Mouse (Mus musculus) megakaryocyte-erythroid progenitor cell, adult 5-6 weeks (primary cell): Measurements from ENCODE around the gene Rbm43. TPM values are rescaled to one million over a fixed set of nuclear protein-coding genes. Genes with fewer than 3 reads are reported as not detected.
A peak's percentile ranks its signal among the peaks of the same experiment; 100 is the strongest.

Experiments used
- ATAC-seq: replicated peaks from 2 replicates; pipeline ENCODE4 v1.8.0; 2016; ENCODE audit warnings: mild to moderate bottlenecking, inconsistent platforms; ENCODE audit not compliant: severe bottlenecking, poor library complexity, low FRiP score, low TSS enrichment
- total RNA-seq, 2 experiments: library from RNA; stranded (forward) in 1 of 2; stranded (reverse) in 1 of 2; fragments of 200-1000, 215-1000 nt in 1 of 2; fragments of >200 nt in 1 of 2; fragmentation: Nextera tagmentation in 1 of 2; gene quantifications; 2 replicates each; pipeline ENCODE4 v1.2.3; 2014 to 2017

Gene Rbm43
- total RNA-seq (2014; fragmentation: Nextera tagmentation), result 82.4 and 84.5 TPM in 2 replicates
- total RNA-seq (2017), result 56.6 and 63.1 TPM in 2 replicates

- peak; percentile 71 for ATAC-seq
Observed at GRCm38 (mm10) chr2:51934574-51935334, at the start of gene Rbm43. TSS of gene Rbm43 (minus strand) at chr2:51935163.

GRCm38 (mm10) chr2:51982288-51982687 lies 47.3 kb upstream of the Rbm43 start:
- ATAC-seq, result peak; percentile 90

DNA sequence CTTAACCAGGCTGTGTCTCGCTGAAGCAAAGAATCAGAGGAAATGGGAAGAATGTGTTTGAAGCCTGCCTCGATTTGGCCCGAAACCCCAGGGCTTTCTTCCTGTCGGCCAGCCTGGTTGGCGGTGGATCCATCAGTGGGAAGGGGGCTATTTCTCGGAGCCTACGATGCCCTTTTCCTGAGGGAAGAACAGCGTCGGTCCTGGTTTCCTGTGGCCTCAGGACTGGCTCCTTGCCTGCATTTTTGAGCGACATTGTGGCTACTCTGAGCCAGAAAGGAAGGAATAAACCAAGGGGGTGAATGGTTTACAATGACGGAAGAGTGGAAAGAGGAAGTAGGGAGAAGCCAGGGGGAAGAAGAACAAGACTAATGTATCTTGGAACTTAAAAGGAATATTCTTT lies 46.7 kb upstream of the Rbm43 start:
- ATAC-seq, result peak; percentile 36

DNA sequence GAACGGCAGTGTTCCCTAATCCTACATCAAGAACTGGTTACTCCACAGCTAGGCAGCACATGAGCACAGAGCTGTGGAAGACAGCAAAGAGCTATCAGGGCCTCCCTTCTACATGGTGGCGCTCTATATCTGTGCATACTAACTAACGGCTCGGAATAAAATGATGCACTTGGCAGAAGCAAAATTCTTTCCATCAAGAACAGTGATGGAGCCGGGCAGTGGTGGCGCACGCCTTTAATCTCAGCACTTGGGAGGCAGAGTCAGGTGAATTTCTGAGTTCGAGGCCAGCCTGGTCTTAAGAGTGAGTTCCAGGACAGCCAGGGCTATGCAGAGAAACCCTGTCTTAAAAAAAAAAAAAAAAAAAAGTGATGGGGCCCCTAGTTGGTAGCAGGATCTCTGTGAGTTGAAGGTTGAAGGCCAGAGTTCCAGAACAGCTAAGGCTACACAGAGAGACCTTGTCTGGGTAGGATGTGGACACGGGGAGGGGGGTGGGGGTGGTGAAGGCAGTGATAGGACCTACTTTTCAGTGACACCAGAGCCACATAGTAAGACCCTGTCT lies 38.5 kb upstream of the Rbm43 start, which contains the start of gene Nmi:
TSS of gene Nmi (minus strand) at position 85 of the 559 bp plus-strand sequence.
- peak; percentile 33; the same call in 1 of the 2 replicates for ATAC-seq

DNA sequence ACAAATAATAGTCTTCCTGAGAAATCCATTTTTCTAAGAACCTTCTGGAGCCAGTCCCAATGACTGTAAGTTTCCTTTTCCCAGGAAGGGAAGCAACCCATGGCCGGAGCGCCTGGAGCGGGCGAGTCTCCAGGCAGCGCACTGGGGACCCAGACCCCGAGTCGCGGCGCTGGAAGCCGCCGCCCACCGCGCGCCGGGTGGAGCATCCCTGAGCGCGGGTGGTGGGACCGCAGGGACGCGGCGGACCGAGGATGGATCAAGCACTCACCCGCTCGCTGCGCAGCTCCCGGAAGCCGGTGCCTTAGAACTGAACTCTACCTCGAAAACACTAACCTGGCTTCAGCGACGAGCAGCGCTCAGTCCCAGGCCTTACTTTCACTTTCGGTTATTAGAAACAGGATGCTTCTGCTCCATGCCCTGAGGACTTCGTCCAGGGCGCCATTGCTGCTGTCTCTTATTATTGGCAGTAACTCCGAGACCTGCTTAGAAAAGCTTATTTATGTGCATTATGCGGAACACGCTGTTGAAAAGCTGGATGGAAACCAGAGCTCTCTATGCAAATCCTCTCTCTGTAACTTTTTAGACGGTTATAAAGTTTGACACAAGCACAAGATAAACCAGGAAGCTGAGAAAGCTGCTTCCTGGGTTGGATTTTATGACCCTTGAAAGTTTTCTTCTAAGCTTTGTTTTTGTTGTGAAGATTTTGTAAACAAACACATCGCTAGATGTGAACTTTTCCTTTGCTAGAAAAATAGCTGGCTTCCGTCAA lies 37.9 kb upstream of the Rbm43 start:
- ATAC-seq, result peak; percentile 83

DNA sequence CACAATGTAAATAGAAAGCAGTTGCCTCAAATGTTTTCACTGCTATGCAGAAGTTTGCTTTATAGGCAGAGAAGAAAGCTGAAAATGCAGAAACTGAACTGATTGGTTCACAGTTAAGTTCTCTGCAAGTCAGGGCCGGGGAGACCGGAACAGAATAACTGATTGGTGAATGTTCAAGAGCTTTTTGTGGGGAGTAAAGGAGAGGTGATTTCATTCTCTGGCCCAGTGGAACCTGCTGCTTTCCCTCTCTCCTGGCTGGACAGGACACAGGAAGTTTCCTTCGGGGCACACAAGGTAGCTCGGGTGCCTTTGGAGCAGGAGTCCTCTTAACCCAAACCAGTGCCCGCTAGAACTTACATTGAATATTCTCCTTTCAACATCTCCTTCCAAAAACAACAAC lies 37.2 kb upstream of the Rbm43 start:
- ATAC-seq, result peak; percentile 66

DNA sequence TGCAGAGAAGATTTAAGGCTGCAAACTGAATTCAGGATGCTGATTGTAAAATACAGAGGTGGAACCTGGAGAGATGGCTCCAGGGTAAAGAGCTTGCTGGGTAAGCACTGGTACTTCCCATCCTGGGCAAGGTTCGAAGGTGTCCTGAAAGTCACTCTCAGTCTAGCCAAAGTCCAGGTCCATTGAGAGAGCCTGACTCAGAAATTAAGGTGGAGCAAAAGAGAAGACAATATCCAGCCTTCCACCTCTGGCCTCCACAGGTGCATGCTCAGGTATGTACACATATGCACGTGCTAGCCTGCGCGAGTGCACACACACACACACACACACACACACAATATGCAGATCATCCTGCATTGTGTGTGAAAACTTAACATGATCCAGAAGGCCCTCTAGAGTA lies 35.9 kb upstream of the Rbm43 start:
- no peak for ATAC-seq

- no peak for ATAC-seq
Observed at GRCm38 (mm10) chr2:51967288-51967687, 32.3 kb upstream of the Rbm43 start.

- peak; percentile 97 for ATAC-seq
Observed at GRCm38 (mm10) chr2:51953648-51954204, 18.8 kb upstream of the Rbm43 start.

GRCm38 (mm10) chr2:51950876-51951275 lies 15.9 kb upstream of the Rbm43 start:
- ATAC-seq, result no peak

DNA sequence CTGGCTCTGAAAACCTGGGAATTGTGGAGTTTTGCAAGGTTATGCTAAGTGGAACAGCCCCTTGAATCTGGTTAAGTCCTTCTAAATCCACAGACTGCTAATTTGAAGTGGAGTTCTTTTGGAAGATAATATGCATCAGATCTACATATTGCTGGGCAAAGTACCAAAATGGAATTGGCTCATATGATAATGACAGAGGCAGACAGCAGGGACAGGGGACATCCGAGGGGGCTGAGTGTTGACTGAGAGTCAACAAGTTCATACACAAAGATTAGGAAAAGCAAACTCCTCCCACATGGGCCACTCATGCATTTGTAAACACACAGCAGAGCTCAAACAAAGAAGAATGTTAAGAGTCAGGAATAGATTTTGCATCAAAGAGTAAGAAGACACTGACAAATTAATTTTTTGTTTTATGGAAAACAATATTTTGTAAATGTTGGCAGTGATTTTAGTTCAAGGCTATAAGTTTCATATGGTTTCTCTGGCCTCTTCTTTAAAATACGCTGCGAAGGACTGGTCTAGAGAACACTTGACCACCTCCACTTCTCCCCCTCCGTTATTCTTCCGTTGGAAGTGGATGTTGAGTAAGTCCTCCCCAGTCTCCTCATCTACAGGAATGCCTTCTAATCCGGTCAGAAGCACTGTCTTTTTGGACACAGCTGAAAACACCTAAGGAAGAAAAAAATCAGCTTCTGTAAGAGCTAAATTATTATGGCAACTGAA lies 13.3 kb upstream of the Rbm43 start:
- ATAC-seq, result peak; percentile 81

DNA sequence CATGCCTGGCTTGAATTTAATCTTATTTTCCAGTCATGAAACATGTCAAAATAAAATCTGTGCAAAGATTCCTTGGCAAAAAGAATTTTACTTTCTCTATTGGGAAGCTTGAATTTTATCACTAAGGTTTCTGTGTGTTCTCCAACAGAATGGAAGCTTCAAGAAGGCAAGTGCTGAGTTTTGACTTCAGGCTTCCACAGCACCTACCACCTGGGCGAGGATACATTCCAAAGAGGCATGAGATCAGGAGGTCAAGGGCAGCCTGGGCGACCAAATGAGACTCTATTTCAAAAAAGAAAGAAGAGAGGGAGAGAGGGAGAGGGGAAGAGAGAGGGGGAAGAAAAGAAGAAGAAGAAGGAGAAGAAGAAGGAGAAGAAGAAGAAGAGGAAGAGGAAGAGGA lies 10.8 kb upstream of the Rbm43 start:
- no peak for ATAC-seq

GRCm38 (mm10) chr2:51941832-51942231 lies 6.9 kb upstream of the Rbm43 start:
- ATAC-seq, result peak; percentile 90

DNA sequence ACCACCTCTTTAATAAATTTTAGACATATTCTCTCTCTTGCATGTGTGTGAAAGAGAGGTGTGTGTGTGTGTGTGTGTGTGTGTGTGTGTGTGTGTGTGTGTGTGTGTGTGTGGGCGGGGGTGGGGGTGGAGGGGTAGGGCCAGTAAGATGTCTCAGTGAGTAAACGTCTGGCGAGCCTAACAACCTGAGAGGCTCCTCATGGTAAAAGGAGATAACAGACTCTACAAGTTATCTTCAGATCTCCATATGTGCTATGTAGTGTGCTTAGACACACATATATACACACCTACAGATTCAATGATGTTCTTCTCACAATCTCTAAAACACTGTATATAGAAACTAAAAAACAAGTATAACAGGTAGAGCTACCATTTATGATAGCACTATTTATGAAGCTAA lies 3.8 kb upstream of the Rbm43 start:
- peak; percentile 36 for ATAC-seq

DNA sequence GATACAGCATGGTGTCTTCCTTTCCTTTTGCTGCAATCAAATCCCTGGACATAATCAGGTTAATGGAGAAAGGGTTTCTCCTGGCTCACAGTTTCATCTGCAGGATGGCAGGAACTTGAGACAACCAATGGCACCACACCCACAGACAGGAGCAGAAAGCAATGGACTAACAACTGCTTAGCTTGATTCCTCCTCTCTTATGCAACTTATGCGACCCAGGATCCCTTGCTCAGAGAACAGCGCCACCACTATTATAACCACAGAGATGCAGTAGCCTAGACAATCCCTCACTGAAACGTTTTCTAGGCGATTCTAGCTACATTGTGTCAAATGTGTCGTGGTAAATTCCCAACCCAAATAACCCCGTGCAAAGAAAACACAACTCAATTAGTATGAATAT lies 2.0 kb upstream of the Rbm43 start:
- ATAC-seq, result no peak

DNA sequence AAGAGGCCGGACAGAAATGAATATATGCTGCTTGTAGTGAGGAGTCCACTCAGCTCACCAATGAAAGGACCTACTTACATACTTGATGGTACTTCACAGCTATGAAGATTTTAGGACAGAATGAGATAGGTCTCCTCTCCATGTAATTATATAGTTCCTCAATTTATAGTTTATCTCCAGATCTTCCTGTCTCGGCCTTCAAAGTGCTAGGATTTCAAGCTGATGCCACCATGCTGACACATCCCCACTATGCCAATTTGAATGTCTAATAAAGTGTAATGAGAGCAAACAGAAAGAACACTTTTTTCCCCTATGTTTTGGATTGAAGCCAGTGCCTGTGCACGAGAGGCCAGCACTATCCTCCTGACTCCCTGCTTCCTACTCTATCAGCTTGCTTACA lies 1.6 kb upstream of the Rbm43 start:
- ATAC-seq, result no peak

- ATAC-seq, result no peak
Observed at GRCm38 (mm10) chr2:51935921-51936320, 958 bp upstream of the Rbm43 start.

- ATAC-seq, result peak; percentile 53
Observed at GRCm38 (mm10) chr2:51933341-51934134, 1.4 kb downstream of the Rbm43 start.

DNA sequence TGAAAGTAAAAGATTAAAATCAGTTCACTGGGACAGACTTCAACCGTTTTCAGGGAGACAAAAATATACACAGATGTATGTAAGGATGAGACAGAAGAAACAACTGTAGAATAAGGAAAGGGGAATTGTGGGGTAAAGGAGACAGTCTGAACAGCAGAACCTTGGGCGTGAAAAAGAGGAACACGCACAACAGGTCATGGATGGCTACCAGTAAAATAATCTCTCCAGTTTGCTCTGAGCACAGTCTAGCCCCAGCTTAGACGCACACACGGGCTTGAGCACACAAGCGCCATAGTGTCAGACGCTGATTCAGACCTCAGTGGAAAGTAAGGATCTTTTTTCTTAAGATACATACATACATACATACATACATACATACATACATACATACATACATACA lies 3.7 kb downstream of the Rbm43 start:
- no peak for ATAC-seq
